Mouse (Mus musculus) midbrain, embryonic 12.5 days (tissue): ENCODE data around the gene Eef1g. TPM values are rescaled to one million over a fixed set of nuclear protein-coding genes. Genes with fewer than 3 reads are reported as not detected.

ENCODE experiments used
- ATAC-seq: fragments of 200-750 bp; cut with Nextera tagmentation; 2 replicates; pipeline ENCODE4 v1.8.0; 2017; ENCODE audit warnings: low read depth, moderate TSS enrichment, moderate library complexity; ENCODE audit not compliant: low FRiP score
- H3K27ac ChIP-seq: fragments of 300-500 bp; sonication (generic); replicated peaks from 2 replicates; pipeline ENCODE4 v1.5.1; 2016; ENCODE audit warnings: mild to moderate bottlenecking
- H3K27me3 ChIP-seq: fragments of 300-500 bp; sonication (generic); 2 replicates; pipeline ENCODE4 v1.6.1; 2016; ENCODE audit warnings: mild to moderate bottlenecking
- H3K36me3 ChIP-seq: fragments of 300-500 bp; sonication (generic); 2 replicates; pipeline ENCODE4 v1.6.1; 2016
- H3K4me1 ChIP-seq: fragments of 300-500 bp; sonication (generic); 2 replicates; pipeline ENCODE4 v1.6.1; 2016
- H3K4me2 ChIP-seq: fragments of 300-500 bp; sonication (generic); replicated peaks from 2 replicates; pipeline ENCODE4 v1.6.1; 2016; ENCODE audit warnings: mild to moderate bottlenecking, moderate library complexity
- H3K4me3 ChIP-seq: fragments of 300-500 bp; sonication (generic); 2 replicates; pipeline ENCODE4 v1.5.1; 2016; ENCODE audit warnings: mild to moderate bottlenecking
- H3K9ac ChIP-seq: fragments of 300-500 bp; sonication (generic); replicated peaks from 2 replicates; pipeline ENCODE4 v1.6.1; 2016; ENCODE audit warnings: mild to moderate bottlenecking, moderate library complexity
- H3K9me3 ChIP-seq: fragments of 300-500 bp; sonication (generic); 2 replicates; pipeline ENCODE4 v1.6.1; 2016; ENCODE audit warnings: mild to moderate bottlenecking
- WGBS: fragments of 180-500 bp; shearing (Covaris S2); methylation state at CpG from one replicate; pipeline ENCODE4 v1.1.7; 2016; 5-methylcytosine and 5-hydroxymethylcytosine counted together
- polyA plus RNA-seq: library from polyadenylated mRNA; unstranded; fragments of >200 nt; fragmentation: Nextera tagmentation; extraction: Ambion mirVana; gene quantifications from 2 replicates; pipeline ENCODE4 v1.2.1, GENCODE M21; 2016

Gene Eef1g
- polyA plus RNA-seq, 1 experiment from 2014 or later = 351 TPM

DNA sequence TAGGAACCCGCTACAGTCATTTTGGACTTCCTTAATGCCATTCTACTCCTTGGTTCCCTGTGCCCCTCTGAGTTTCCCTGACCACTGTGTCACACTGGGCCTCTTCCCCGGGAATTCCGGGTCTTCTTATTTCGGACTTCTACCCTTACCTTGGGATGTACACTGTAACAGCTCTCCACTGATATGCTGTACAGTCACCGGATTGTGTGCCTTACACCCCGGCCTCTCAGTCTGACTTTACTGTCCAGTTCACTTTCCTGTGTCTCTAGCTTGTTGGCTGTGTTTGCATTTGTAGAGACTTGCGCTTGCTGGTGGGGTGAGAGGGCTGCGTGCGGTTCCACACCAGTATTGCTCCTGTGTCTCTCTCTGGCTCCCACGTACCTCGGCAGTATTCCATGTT is 36.7 kb upstream of the Eef1g start:
- peak overlapping the region; percentile 77 for H3K4me2 ChIP-seq
- peak overlapping the region; percentile 57 for H3K4me3 ChIP-seq
- H3K9ac ChIP-seq = peak overlapping the region; percentile 71
- no peak for ATAC-seq
- no peak overlapping the region for H3K27ac ChIP-seq
- H3K9me3 ChIP-seq = no peaks in the 10 kb centered on the region
- H3K36me3 ChIP-seq = peaks cover 36% of the 10 kb centered on the region
- peaks cover 16% of the 10 kb centered on the region for H3K27me3 ChIP-seq
- H3K4me1 ChIP-seq = peaks cover 19% of the 10 kb centered on the region
- 20% methylated on average over 11 of the region's 11 CpGs for WGBS

DNA sequence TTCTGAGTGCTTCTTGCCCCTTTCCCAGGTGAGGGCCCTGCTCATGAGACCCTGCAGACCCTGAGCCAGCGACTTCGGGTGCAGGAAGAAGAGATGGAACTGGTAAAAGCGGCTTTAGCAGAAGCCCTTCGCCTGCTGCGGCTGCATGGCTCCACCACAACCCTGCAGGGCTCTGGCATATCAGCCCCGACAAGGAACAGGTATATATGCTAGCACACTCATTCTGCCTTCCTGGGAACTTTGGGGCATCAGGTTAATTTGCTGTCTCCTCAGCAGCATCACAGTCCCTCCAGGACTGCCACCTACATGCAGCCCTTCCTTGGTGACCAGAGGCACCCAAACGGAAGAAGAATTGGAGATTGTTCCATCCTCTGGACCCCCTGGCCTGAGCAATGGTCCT is 36.1 kb upstream of the Eef1g start:
- peak overlapping the region; percentile 57; the same call in 1 of the 2 replicates for H3K4me3 ChIP-seq
- 82% methylated on average over 7 of the region's 7 CpGs for WGBS
- H3K27ac ChIP-seq = no peak overlapping the region
- peaks cover 31% of the 10 kb centered on the region for H3K36me3 ChIP-seq
- H3K4me1 ChIP-seq = peaks cover 19% of the 10 kb centered on the region
- no peaks in the 10 kb centered on the region for H3K9me3 ChIP-seq
- peak overlapping the region; percentile 77; the same call in 1 of the 2 replicates for H3K4me2 ChIP-seq
- ATAC-seq = no peak
- peak overlapping the region; percentile 71; the same call in 1 of the 2 replicates for H3K9ac ChIP-seq
- H3K27me3 ChIP-seq = peaks cover 16% of the 10 kb centered on the region

DNA sequence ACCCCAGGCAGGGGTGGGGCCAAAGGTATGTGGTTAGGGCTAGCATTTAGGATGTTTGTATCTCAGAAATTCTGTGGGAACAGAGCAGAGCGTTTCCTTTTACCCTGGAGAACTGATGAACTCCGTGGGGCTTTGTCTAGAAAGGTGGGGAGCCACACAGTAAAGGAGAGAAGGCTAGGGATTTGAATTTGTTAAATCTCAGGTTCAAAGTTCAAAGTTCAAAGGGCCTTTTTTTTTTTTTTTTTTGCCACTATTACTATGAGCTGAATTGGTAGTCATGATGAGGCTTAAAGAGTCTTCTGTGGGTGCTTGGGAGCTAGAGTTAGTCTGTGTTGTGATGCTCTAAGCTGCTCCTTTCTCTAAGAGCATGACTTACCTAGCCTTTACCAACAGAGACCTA is 30.1 kb upstream of the Eef1g start:
- Histone ChIP-seq H3K9ac (no peak overlapping the region), H3K27me3 (no peaks in the 10 kb centered on the region), H3K4me2 (no peak overlapping the region), H3K4me1 (peaks cover 10% of the 10 kb centered on the region), H3K27ac (no peak overlapping the region), H3K36me3 (peaks cover 10% of the 10 kb centered on the region; the same call in 1 of the 2 replicates), H3K4me3 (no peak overlapping the region), H3K9me3 (no peaks in the 10 kb centered on the region)
- ATAC-seq = no peak
- 88% methylated on average over 2 of the region's 2 CpGs for WGBS

DNA sequence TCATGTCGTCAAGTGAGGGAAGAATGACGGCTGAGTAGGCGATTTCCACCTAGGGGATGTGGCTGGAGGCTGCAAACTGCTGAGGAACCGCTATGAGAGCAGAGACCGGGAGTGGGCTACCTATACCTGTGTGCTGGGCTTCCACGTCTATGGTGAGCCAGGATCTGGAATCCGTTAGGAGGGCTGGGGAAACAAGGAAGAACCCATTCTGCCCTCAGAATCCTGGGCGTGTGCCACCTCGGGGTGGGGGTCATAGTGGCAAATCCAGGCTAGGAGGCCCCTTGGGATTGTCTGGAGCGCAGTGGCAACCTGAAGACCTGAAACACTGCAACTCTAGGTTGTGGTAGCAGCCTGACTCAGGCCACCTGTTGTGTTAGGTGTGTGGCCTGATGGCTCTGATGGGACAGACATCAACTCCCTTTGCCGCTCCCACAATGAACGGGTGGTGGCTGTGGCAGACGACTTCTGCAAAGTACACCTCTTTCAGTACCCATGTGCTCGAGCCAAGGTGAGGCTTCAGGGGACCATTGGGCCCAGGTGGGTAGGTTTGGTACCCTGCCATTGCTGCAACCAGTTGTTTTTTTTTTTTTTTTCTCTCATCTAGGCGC is 26.2 kb upstream of the Eef1g start:
- Histone ChIP-seq H3K27me3 (no peaks in the 10 kb centered on the region), H3K4me1 (peaks cover 35% of the 10 kb centered on the region), H3K27ac (no peak overlapping the region), H3K9me3 (no peaks in the 10 kb centered on the region), H3K36me3 (peaks cover 20% of the 10 kb centered on the region), H3K9ac (peak overlapping the region; percentile 99; the same call in 1 of the 2 replicates), H3K4me3 (no peak overlapping the region), H3K4me2 (peak overlapping the region; percentile 73; the same call in 1 of the 2 replicates)
- no peak for ATAC-seq
- 78% methylated on average over 15 of the region's 15 CpGs for WGBS

DNA sequence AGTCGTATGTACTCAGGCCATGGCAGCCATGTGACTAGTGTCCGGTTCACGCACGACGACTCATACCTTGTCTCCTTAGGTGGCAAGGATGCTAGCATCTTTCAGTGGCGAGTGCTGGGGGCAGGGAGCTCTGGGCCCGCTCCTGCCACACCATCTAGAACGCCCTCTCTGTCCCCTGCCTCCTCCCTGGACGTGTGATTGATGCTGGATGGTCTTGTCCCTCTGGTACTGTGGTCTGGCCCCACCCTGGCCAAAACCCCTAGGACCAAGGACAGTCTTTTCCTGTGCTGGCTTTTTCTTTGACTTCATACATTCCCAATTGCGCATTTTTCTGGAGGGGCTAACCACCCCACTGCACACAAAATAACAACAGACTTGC is 25.7 kb upstream of the Eef1g start:
- H3K27ac ChIP-seq = peak overlapping the region; percentile 98
- no peaks in the 10 kb centered on the region for H3K27me3 ChIP-seq
- peak overlapping the region; percentile 73 for H3K4me2 ChIP-seq
- peaks cover 35% of the 10 kb centered on the region for H3K4me1 ChIP-seq
- H3K9me3 ChIP-seq = no peaks in the 10 kb centered on the region
- 35% methylated on average over 10 of the region's 10 CpGs for WGBS
- ATAC-seq = peak; percentile 38
- H3K4me3 ChIP-seq = peak overlapping the region; percentile 94
- peak overlapping the region; percentile 99 for H3K9ac ChIP-seq
- H3K36me3 ChIP-seq = peaks cover 22% of the 10 kb centered on the region

DNA sequence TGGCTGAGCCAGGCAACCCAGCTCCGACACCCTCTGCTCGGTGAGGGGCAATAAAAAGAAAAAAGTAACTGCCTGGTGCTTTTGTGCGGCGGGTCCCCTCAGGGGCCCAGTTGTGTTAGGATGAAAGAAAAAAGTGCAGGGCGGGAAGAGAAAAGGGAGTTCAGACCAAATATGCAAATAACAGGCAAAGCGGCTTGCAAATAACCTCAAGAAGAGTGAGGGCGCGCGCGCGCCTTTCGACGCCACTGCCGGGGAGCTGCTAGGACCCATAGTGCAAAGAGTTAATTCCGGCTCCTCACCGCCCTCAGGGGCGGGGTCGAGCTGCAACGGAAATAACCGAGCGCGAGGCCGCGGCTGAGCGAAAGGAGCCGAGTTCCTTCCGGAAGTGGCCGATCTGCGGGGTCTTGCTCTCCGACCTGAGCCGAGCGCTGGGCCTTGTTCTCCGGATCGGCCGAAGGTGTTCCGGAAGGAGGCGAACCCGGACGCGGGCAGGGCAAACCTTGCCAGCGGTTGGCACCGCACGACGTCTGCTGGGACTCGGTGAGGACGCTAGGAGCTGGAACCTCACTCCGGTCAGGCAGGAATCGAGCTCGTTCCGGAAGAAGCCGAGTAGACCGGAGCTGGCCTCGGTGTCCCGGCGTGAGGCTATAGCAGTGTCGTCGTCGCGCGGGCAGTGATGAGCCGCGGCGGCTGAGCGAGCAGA is 25.2 kb upstream of the Eef1g start, which contains the start of gene Mta2:
TSS of gene Mta2 (plus strand) at position 361 of the 703 bp plus-strand sequence.
- peak; percentile 96 for ATAC-seq
- no peaks in the 10 kb centered on the region for H3K9me3 ChIP-seq
- H3K27me3 ChIP-seq = no peaks in the 10 kb centered on the region
- under 1% methylated on average over 64 of the region's 64 CpGs for WGBS
- H3K4me2 ChIP-seq = peak within 1 kb of the TSS; percentile 73
- peaks cover 35% of the 10 kb centered on the region for H3K4me1 ChIP-seq
- peaks cover 27% of the 10 kb centered on the region for H3K36me3 ChIP-seq
- peak within 1 kb of the TSS; percentile 98 for H3K27ac ChIP-seq
- peak within 1 kb of the TSS; percentile 99 for H3K9ac ChIP-seq
- H3K4me3 ChIP-seq = peak within 1 kb of the TSS; percentile 94

DNA sequence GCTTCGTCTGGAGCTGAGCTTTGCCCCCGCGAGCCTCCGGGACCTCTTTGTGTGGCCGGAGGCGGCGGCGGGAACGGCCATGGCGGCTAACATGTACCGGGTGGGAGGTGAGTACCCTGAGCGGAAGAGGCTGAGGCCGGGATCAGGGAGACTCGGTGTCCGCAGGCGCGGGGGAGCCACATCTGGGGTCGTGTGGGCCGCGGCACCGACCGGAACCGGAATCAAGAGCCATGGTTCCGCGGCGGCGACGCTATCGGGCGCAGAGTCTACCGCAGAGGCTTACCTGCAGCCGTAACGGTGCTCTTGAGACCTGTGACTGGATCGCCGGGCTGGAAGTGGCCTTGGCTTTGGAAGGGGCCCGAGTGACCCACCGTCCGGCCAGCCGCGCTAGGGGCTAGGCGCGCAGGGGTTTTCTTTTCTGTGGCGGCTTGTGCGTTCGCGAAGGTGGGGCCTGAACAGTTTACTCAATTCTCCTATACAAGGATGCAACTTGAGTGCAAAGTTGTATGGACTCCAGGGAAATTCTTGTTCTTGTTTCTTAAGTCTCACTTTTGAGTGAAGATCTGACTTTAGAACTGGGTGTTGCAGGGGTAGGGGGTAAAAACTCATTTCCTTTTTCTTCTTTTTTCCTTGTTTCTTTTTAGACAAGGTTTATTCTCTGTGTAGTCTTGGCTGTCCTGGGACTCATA is 24.4 kb upstream of the Eef1g start:
- WGBS = 0% methylated on average over 46 of the region's 46 CpGs
- Histone ChIP-seq H3K9me3 (no peaks in the 10 kb centered on the region), H3K9ac (peak overlapping the region; percentile 99), H3K4me3 (peak overlapping the region; percentile 94), H3K36me3 (peaks cover 33% of the 10 kb centered on the region), H3K27me3 (no peaks in the 10 kb centered on the region), H3K4me2 (peak overlapping the region; percentile 73), H3K4me1 (peaks cover 35% of the 10 kb centered on the region), H3K27ac (peak overlapping the region; percentile 98)
- ATAC-seq = peak; percentile 52

DNA sequence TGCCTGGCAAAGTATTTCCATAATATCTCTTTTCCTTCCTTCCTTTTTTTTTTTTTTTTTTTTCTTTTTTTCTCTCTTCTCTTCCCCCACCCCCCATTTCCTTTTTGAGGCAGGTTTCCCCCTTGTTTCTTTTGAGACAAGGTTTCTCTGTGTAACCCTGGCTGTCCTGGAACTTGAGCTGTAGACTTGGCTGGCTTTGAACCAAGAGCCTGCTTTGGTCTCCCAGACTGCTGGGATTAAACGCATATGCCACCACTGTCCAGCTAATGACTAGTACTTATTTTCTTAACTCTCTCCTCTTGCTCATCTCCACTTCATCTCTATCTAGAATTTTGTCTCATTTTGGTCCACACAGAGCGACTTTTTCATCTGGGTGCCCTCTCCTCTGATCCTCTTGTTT is 23.8 kb upstream of the Eef1g start:
- peak overlapping the region; percentile 94 for H3K4me3 ChIP-seq
- H3K27ac ChIP-seq = no peak overlapping the region
- H3K4me2 ChIP-seq = peak overlapping the region; percentile 73
- H3K4me1 ChIP-seq = peaks cover 35% of the 10 kb centered on the region
- peaks cover 40% of the 10 kb centered on the region for H3K36me3 ChIP-seq
- H3K9me3 ChIP-seq = no peaks in the 10 kb centered on the region
- no peak for ATAC-seq
- H3K27me3 ChIP-seq = no peaks in the 10 kb centered on the region
- peak overlapping the region; percentile 99 for H3K9ac ChIP-seq
- WGBS = 76% methylated on average over 2 of the region's 2 CpGs

DNA sequence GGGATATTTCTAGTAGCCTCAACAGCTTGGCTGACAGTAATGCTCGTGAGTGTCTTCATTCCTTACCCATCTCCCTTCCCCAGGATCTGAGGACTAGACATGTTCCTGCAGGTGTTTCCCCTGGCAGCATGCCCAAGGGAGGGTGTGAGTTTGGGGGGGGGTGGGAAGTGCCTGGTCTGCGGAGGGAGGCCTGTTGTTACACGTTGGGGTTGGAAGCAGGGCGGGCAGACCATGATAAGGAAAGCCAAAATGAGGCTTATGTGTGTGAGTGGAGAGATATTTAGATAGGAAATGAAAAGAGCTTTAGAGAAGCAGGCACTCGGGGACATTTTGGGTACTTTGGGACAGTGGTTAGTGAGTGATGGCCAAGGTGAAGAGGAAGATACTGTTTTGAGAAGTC is 22.8 kb upstream of the Eef1g start:
- Histone ChIP-seq H3K36me3 (peaks cover 50% of the 10 kb centered on the region), H3K9ac (no peak overlapping the region), H3K4me3 (peak overlapping the region; percentile 12; the same call in 1 of the 2 replicates), H3K27ac (no peak overlapping the region), H3K9me3 (no peaks in the 10 kb centered on the region), H3K4me2 (peak overlapping the region; percentile 73), H3K27me3 (no peaks in the 10 kb centered on the region), H3K4me1 (peaks cover 35% of the 10 kb centered on the region)
- 81% methylated on average over 5 of the region's 5 CpGs for WGBS
- no peak for ATAC-seq

DNA sequence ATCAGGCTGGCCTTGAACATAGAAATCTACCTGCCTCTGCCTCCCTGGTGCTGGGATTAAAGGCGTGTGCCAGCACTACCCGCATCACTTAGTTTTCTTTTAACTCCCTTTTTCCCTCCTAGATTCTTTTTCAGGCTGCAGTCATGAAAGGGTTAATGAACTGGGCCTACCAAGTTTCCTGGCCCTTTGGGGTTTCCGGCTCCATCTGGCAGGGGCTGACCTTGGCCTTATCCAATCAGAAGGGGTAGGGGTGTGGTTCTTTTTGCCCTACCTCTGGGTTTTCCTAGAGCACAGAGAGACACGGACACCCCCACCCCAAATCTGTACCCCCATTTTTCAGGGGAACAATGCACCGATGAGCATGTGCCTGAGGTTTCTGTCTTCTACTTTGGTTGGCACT is 22.1 kb upstream of the Eef1g start:
- H3K27me3 ChIP-seq = no peaks in the 10 kb centered on the region
- H3K27ac ChIP-seq = no peak overlapping the region
- peak overlapping the region; percentile 31 for H3K4me2 ChIP-seq
- peak overlapping the region; percentile 13; the same call in 1 of the 2 replicates for H3K4me3 ChIP-seq
- peaks cover 35% of the 10 kb centered on the region for H3K4me1 ChIP-seq
- ATAC-seq = no peak
- WGBS = 55% methylated on average over 5 of the region's 5 CpGs
- H3K9ac ChIP-seq = no peak overlapping the region; the same call in 1 of the 2 replicates
- H3K9me3 ChIP-seq = no peaks in the 10 kb centered on the region
- H3K36me3 ChIP-seq = peaks cover 57% of the 10 kb centered on the region

DNA sequence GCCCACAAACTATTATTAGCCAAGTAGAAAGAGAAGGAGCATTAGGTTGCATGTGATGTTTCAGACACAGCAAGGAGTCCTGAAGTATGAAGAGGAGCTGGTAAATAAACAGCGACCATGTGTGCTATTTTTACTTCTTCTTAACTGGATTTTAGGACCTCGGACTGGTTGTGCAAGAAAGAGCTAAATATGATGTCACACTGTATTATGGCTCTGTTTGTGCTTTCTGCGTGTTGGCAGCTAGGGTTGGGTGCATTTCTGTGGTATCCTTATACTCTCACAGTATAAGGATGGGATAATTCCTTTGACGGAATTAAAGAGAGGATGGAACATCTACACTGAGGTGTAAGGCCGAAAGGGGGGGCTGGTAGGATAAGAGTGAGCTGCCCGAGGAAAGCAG is 21.6 kb upstream of the Eef1g start:
- Histone ChIP-seq H3K27me3 (no peaks in the 10 kb centered on the region), H3K9ac (no peak overlapping the region), H3K4me3 (peak overlapping the region; percentile 13; the same call in 1 of the 2 replicates), H3K4me2 (peak overlapping the region; percentile 31; the same call in 1 of the 2 replicates), H3K36me3 (peaks cover 62% of the 10 kb centered on the region), H3K27ac (no peak overlapping the region), H3K4me1 (peaks cover 35% of the 10 kb centered on the region), H3K9me3 (no peaks in the 10 kb centered on the region)
- no peak for ATAC-seq
- WGBS = 91% methylated on average over 6 of the region's 6 CpGs

DNA sequence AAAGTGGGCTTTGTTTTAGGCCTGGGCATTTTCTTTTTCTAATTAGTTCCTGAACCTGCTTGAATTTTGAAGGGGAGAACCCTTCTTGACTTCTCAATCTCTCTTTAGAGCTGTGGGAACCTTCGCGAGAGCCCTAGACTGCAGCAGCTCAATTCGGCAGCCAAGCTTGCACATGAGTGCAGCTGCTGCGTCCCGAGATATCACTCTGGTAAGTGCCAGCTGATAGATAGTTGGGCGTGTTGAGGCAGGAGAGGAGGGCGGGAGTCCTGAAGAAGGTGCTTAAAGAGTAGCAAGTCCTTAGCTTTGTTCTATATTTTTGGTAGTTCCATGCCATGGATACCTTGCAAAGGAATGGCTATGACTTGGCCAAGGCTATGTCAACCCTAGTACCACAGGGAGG is 19.9 kb upstream of the Eef1g start:
- Histone ChIP-seq H3K4me2 (no peak overlapping the region), H3K4me1 (peaks cover 31% of the 10 kb centered on the region), H3K27me3 (no peaks in the 10 kb centered on the region), H3K27ac (no peak overlapping the region), H3K9ac (no peak overlapping the region), H3K9me3 (no peaks in the 10 kb centered on the region), H3K4me3 (no peak overlapping the region), H3K36me3 (peaks cover 78% of the 10 kb centered on the region)
- WGBS = 93% methylated on average over 7 of the region's 7 CpGs
- no peak for ATAC-seq
